Mouse (Mus musculus) hindbrain, embryonic 11.5 days (tissue): ENCODE results near the gene Gm8122. TPM values are rescaled to one million over a fixed set of nuclear protein-coding genes. Genes with fewer than 3 reads are reported as not detected.
"Not testable (repeated sequence)": the region's sequence is repeated elsewhere in the genome, so short reads cannot be mapped to it uniquely, and the experiment has no call there.

Experiments
- ATAC-seq: fragments of 200-750 bp; cut with Nextera tagmentation; 2 replicates; pipeline ENCODE4 v1.8.0; 2017; ENCODE audit warnings: mild to moderate bottlenecking, moderate TSS enrichment, moderate library complexity; ENCODE audit not compliant: low FRiP score
- DNase-seq: peaks from one replicate; pipeline ENCODE4 v3.0.0-alpha.2; 2015; ENCODE audit warnings: low spot score
- H3K27ac ChIP-seq: fragments of 300-500 bp; sonication (generic); 2 replicates; pipeline ENCODE4 v1.5.1; 2014; ENCODE audit warnings: mild to moderate bottlenecking, low read depth, low read length
- H3K27me3 ChIP-seq: fragments of 300-500 bp; sonication (generic); 2 replicates; pipeline ENCODE4 v1.6.1; 2014; ENCODE audit warnings: mild to moderate bottlenecking, low read length, moderate library complexity, mixed read lengths; ENCODE audit not compliant: control insufficient read depth, insufficient read depth
- H3K36me3 ChIP-seq: fragments of 300-500 bp; sonication (generic); 2 replicates; pipeline ENCODE4 v1.6.1; 2014; ENCODE audit warnings: mild to moderate bottlenecking, low read length, moderate library complexity, mixed read lengths; ENCODE audit not compliant: control insufficient read depth, insufficient read depth
- H3K4me1 ChIP-seq: fragments of 300-500 bp; sonication (generic); replicated peaks from 2 replicates; pipeline ENCODE4 v1.6.1; 2014; ENCODE audit warnings: low read length, mixed read lengths; ENCODE audit not compliant: control insufficient read depth, insufficient read depth
- H3K4me2 ChIP-seq: fragments of 300-500 bp; sonication (generic); replicated peaks from 2 replicates; pipeline ENCODE4 v1.6.1; 2014; ENCODE audit warnings: mild to moderate bottlenecking, low read depth, low read length
- H3K4me3 ChIP-seq: fragments of 300-500 bp; sonication (generic); 2 replicates; pipeline ENCODE4 v1.5.1; 2014; ENCODE audit warnings: low read depth, low read length
- H3K9ac ChIP-seq: fragments of 300-500 bp; sonication (generic); 2 replicates; pipeline ENCODE4 v1.6.1; 2014; ENCODE audit warnings: low read depth, low read length
- H3K9me3 ChIP-seq: fragments of 300-500 bp; sonication (generic); 2 replicates; pipeline ENCODE4 v1.6.1; 2016; ENCODE audit warnings: low read length; ENCODE audit not compliant: control insufficient read depth
- WGBS: fragments of 180-500 bp; shearing (Covaris S2); extraction: QIAGEN DNeasy Blood & Tissue Kit; methylation state at CpG from one replicate; pipeline ENCODE4 v1.1.7; 2014; 5-methylcytosine and 5-hydroxymethylcytosine counted together
- polyA plus RNA-seq: library from polyadenylated mRNA; unstranded; fragments of >200 nt; fragmentation: Nextera tagmentation; extraction: Ambion mirVana; gene quantifications from 2 replicates; pipeline ENCODE4 v1.2.1, GENCODE M21; 2014

Gene Gm8122
- polyA plus RNA-seq = not detected in 2 replicates

DNA sequence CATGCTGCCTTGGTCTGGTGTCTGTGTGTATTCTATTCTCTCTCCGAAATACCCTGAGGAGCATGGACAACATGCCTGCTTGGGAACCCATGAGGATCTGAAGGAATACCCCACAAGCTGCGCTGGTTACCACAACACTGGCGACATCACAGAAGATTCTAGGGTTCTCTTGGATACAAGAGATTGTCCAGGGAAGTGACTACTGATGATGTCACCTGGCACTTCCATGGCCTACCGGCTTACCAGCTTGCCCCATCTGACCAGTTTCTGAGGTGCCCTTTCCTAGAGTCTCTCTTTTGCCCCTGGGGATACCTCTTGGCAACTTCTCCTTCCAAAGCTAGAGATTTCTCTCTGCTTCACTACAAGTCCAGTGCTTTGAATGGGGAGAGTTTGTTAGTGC, at the start of gene Gm8122:
Gene Gm8122 (minus strand): TSS at position 101 of the 400 bp plus-strand sequence.
- not testable (repeated sequence) for H3K9me3 ChIP-seq, H3K27me3 ChIP-seq, H3K36me3 ChIP-seq, H3K4me2 ChIP-seq, H3K4me3 ChIP-seq, ATAC-seq, H3K4me1 ChIP-seq, H3K9ac ChIP-seq, H3K27ac ChIP-seq, DNase-seq
- WGBS = 94% methylated on average over 2 of the region's 4 CpGs

DNA sequence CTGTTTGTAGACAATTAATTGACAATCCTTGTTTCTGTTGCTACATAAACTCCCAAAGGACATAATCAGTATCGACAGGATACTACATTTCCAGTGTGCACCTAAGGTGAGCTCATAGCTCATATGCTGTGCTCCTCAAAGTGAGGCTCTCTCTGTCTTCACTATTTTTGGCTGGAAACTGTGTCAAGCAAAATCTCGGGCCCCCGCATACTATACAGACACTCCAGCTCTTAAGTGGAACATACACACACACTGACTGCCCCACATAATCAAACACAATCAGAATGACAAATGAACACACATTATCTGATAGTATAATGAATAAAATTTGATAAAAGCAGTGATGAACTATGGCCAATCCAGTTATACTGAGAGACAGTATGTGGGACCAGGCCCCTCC, 43.6 kb upstream of the Gm8122 start:
- not testable (repeated sequence) for H3K4me2 ChIP-seq, H3K9me3 ChIP-seq, H3K4me1 ChIP-seq, H3K36me3 ChIP-seq, H3K4me3 ChIP-seq, H3K27me3 ChIP-seq, DNase-seq, H3K27ac ChIP-seq, H3K9ac ChIP-seq, ATAC-seq
- 83% methylated on average over 3 of the region's 3 CpGs for WGBS

GRCm38 (mm10) chr14:43278146-43278545, 43.0 kb upstream of the Gm8122 start:
- H3K4me1 ChIP-seq, DNase-seq, H3K4me2 ChIP-seq, H3K4me3 ChIP-seq, H3K27ac ChIP-seq, ATAC-seq, H3K9me3 ChIP-seq, H3K27me3 ChIP-seq, H3K36me3 ChIP-seq, H3K9ac ChIP-seq: not testable (repeated sequence)
- 74% methylated on average over 4 of the region's 4 CpGs for WGBS

DNA sequence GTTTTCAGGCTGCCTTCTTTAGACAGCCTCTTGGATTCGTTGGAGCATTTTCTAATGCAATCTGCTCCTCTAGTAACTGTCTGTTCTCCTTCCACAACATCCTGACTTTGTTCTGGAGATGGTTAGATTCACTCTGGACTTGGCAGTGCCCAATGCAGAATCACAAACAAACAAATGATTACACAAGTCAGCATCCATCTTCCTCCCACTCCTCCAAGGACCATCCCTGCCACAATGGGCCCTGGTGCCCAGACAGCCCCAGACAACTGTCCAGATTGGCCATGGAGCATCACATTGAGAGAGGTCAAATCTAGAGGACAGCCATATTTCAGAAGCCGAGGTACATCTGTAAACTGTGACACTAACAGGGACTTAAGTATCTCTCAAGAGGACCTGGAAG, 42.4 kb upstream of the Gm8122 start:
- H3K9ac ChIP-seq, H3K4me1 ChIP-seq, H3K36me3 ChIP-seq, H3K9me3 ChIP-seq, H3K27ac ChIP-seq, ATAC-seq, DNase-seq, H3K27me3 ChIP-seq, H3K4me3 ChIP-seq, H3K4me2 ChIP-seq: not testable (repeated sequence)
- WGBS = 71% methylated on average over 2 of the region's 2 CpGs

GRCm38 (mm10) chr14:43275752-43276151, 40.6 kb upstream of the Gm8122 start:
- DNase-seq, H3K27ac ChIP-seq, H3K36me3 ChIP-seq, H3K4me1 ChIP-seq, H3K4me3 ChIP-seq, H3K4me2 ChIP-seq, ATAC-seq, H3K27me3 ChIP-seq, H3K9me3 ChIP-seq, H3K9ac ChIP-seq: not testable (repeated sequence)
- WGBS = 92% methylated on average over 1 of the region's 1 CpGs

- not testable (repeated sequence) for ATAC-seq, H3K36me3 ChIP-seq, H3K4me3 ChIP-seq, DNase-seq, H3K9ac ChIP-seq, H3K27ac ChIP-seq, H3K9me3 ChIP-seq, H3K4me2 ChIP-seq, H3K27me3 ChIP-seq, H3K4me1 ChIP-seq
- 83% methylated on average over 8 of the region's 8 CpGs for WGBS
Observed at GRCm38 (mm10) chr14:43274986-43275511, 39.9 kb upstream of the Gm8122 start, which contains the start of gene Gm9732. Gene Gm9732, plus strand, starts transcription at chr14:43275036.

GRCm38 (mm10) chr14:43273161-43273560, 38.1 kb upstream of the Gm8122 start:
- not testable (repeated sequence) for H3K36me3 ChIP-seq, H3K27ac ChIP-seq, H3K9ac ChIP-seq, H3K4me1 ChIP-seq, H3K9me3 ChIP-seq, H3K27me3 ChIP-seq, ATAC-seq, H3K4me3 ChIP-seq, DNase-seq, H3K4me2 ChIP-seq
- 91% methylated on average over 1 of the region's 1 CpGs for WGBS

DNA sequence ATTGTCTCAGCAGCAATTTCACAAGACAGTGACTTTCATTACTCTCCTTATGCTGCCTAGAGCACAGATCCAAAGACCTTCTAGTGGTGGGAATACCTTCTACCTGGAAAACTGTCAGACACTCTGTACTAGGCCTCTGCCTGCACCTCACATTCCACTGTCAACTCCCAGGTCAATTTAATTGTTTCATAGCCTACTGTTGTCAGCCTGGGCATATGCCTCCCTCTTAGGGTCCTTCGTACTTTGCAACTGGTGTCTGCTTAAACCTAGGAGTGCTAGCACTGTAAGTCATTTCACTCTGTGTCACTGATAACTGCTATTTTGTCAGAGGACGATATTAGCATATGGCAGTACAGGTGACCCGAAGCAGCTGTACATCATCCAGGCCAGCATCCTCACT, 34.1 kb upstream of the Gm8122 start:
- not testable (repeated sequence) for H3K4me2 ChIP-seq, DNase-seq, ATAC-seq, H3K27me3 ChIP-seq, H3K36me3 ChIP-seq, H3K27ac ChIP-seq, H3K4me3 ChIP-seq, H3K4me1 ChIP-seq, H3K9me3 ChIP-seq, H3K9ac ChIP-seq
- WGBS = 85% methylated on average over 2 of the region's 3 CpGs

- DNase-seq, H3K9ac ChIP-seq: not testable (repeated sequence)
- WGBS = 49% methylated on average over 2 of the region's 2 CpGs
Observed at GRCm38 (mm10) chr14:43268521-43269084, 33.5 kb upstream of the Gm8122 start.

More at GRCm38 (mm10) chr14:43268521-43269084, 33.5 kb upstream of the Gm8122 start:
- H3K4me2 ChIP-seq, H3K4me1 ChIP-seq, H3K4me3 ChIP-seq, H3K27me3 ChIP-seq, H3K36me3 ChIP-seq, H3K27ac ChIP-seq, H3K9me3 ChIP-seq, ATAC-seq: not testable (repeated sequence)
